ENCODE assay signal across 15 mouse cellular contexts in the genomic region with DNA sequence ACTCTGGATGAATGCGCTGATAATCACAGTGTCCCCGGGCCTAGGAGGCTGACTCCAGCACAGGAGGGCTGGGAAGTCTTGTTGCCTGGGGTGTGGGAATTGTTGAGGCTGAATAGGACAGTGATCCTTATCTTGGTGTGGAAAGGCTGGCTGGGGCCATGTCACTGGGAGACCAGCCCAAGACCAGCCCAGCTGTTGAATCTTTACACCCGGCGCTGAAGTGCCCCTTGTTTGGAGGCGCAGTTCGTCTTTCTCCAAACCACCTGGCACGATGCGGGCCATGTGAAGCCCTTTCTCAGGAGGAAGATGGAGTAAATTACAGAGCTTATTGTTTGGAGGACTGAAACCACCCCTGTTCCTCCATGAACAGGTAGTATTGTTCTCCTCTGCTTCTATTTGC. TPM values are rescaled to one million over a fixed set of nuclear protein-coding genes. Genes with fewer than 3 reads are reported as not detected.
DNase-seq lines count a peak whose midpoint lies in the region; ATAC-seq and TF ChIP-seq lines count a peak whose summit lies in the region.
"Had no signal": no experiment of that assay in that cellular context is flagged by ENCODE, and none has a peak within 500 bp of the region (broad histone marks: within the 10 kb centered on the region; RNA-seq: fewer than 3 reads in every experiment).

No protein-coding gene starts in this region.

- no peaks in the 10 kb centered on the region for H3K9me3 ChIP-seq in heart, embryonic 14.5 days (ENCODE audit: control insufficient read depth, low read length)
- H3K9me3 ChIP-seq in liver, postnatal 0 days (ENCODE audit: low read length), result no peaks in the 10 kb centered on the region
- H3K9me3 ChIP-seq in embryonic facial prominence, embryonic 13.5 days, result no peaks in the 10 kb centered on the region

- H3K27ac ChIP-seq in heart, embryonic 14.5 days (replicated peaks in 1 of 2; ENCODE audit: control insufficient read depth in 1 of 2, insufficient read depth in 1 of 2, low read depth in 2 of 2, low read length in 2 of 2), result peak overlapping the region; percentile 58 to 82
- 0 out of 2 replicates have a peak overlapping the region, but pooled peaks have one; percentile 4 for H3K27ac ChIP-seq in liver, postnatal 0 days (ENCODE audit: low read depth)
- peak overlapping the region; percentile 14; the same call in 1 of the 2 replicates for H3K27ac ChIP-seq in embryonic facial prominence, embryonic 13.5 days
- peak overlapping the region; percentile 28; the same call in 1 of the 2 replicates for H3K27ac ChIP-seq in small intestine, adult 2 months (ENCODE audit: insufficient read depth, low read depth, low read length)

- ATAC-seq in heart, embryonic 14.5 days (ENCODE audit: insufficient number of reproducible peaks, insufficient read depth, low FRiP score, low read depth), result no peak
- no peak for ATAC-seq in liver, postnatal 0 days
- ATAC-seq in embryonic facial prominence, embryonic 13.5 days (ENCODE audit: insufficient number of reproducible peaks, insufficient read depth, low FRiP score, low TSS enrichment, low read depth), result no peak
- no peak for ATAC-seq in activated CD4-positive, CD25-positive, alpha-beta regulatory T cell, adult 4 months
- ATAC-seq: CD4-positive, CD25-positive, alpha-beta regulatory T cell, adult 4 months; forebrain, postnatal 0 days; Patski had no signal

- H3K36me3 ChIP-seq in heart, embryonic 14.5 days (ENCODE audit: control insufficient read depth, insufficient read depth, low read length), result peaks cover 10% of the 10 kb centered on the region; the same call in 1 of the 2 replicates
- H3K36me3 ChIP-seq in liver, postnatal 0 days (replicated peaks; ENCODE audit: insufficient read depth, low read length), result no peaks in the 10 kb centered on the region
- H3K36me3 ChIP-seq in embryonic facial prominence, embryonic 13.5 days, result peaks cover 22% of the 10 kb centered on the region
- H3K36me3 ChIP-seq in small intestine, adult 2 months (ENCODE audit: control insufficient read depth, insufficient read depth, low read length), result peaks cover 12% of the 10 kb centered on the region

- peak overlapping the region; percentile 52 for H3K4me2 ChIP-seq in heart, embryonic 14.5 days (ENCODE audit: low read length)
- no peak overlapping the region for H3K4me2 ChIP-seq in liver, postnatal 0 days (ENCODE audit: low read depth, low read length)
- no peak overlapping the region for H3K4me2 ChIP-seq in embryonic facial prominence, embryonic 13.5 days

- TF ChIP-seq EP300 in liver, postnatal 0 days (IDR thresholded peaks at IDR 0.05; ENCODE audit: low read depth), result no peak

- WGBS in heart, embryonic 14.5 days, result 48% methylated on average over 8 of the region's 8 CpGs
- 55% methylated on average over 8 of the region's 8 CpGs for WGBS in liver, postnatal 0 days (ENCODE audit: insufficient replicate concordance)
- WGBS in embryonic facial prominence, embryonic 13.5 days, result 56% methylated on average over 8 of the region's 8 CpGs
- 41% methylated on average over 8 of the region's 8 CpGs for WGBS in small intestine, adult 2 months

- TF ChIP-seq POLR2A in small intestine, adult 2 months (IDR thresholded peaks at IDR 0.05; ENCODE audit: low read depth, low read length), result no peak

- H3K27me3 ChIP-seq in heart, embryonic 14.5 days (ENCODE audit: control insufficient read depth, insufficient read depth, low read length), result no peaks in the 10 kb centered on the region
- no peaks in the 10 kb centered on the region for H3K27me3 ChIP-seq in liver, postnatal 0 days (ENCODE audit: insufficient read depth, low read length)
- H3K27me3 ChIP-seq in embryonic facial prominence, embryonic 13.5 days, result no peaks in the 10 kb centered on the region
- H3K27me3 ChIP-seq in small intestine, adult 2 months (ENCODE audit: control insufficient read depth, insufficient read depth, low read length), result no peaks in the 10 kb centered on the region
- H3K27me3 ChIP-seq: Patski had no signal

- intact Hi-C loops in heart, postnatal 36 days (cut with DNase I), result no loop called here

- no peak overlapping the region for H3K4me3 ChIP-seq in heart, embryonic 14.5 days (ENCODE audit: control insufficient read depth in 1 of 2, insufficient read depth in 1 of 2, low read depth in 1 of 2, low read length in 2 of 2)
- no peak overlapping the region for H3K4me3 ChIP-seq in liver, postnatal 0 days (ENCODE audit: low read depth, low read length)
- H3K4me3 ChIP-seq in embryonic facial prominence, embryonic 13.5 days, result no peak overlapping the region
- no peak overlapping the region for H3K4me3 ChIP-seq in small intestine, adult 2 months (ENCODE audit: low read depth, low read length)

- no peak for TF ChIP-seq CTCF in liver, postnatal 0 days (IDR thresholded peaks at IDR 0.05; ENCODE audit: low read depth)
- no peak for TF ChIP-seq CTCF in small intestine, adult 2 months (IDR thresholded peaks at IDR 0.05; ENCODE audit: extremely low read depth, insufficient read length, insufficient replicate concordance, low read depth, low read length)

- H3K9ac ChIP-seq in heart, embryonic 14.5 days (ENCODE audit: low read length), result peak overlapping the region; percentile 66; the same call in 1 of the 2 replicates
- no peak overlapping the region for H3K9ac ChIP-seq in liver, postnatal 0 days (replicated peaks)
- H3K9ac ChIP-seq in embryonic facial prominence, embryonic 13.5 days, result no peak overlapping the region
- H3K9ac ChIP-seq: forebrain, postnatal 0 days had no signal

- H3K4me1 ChIP-seq in heart, embryonic 14.5 days (ENCODE audit: control insufficient read depth in 2 of 2, insufficient read depth in 2 of 2, low read length in 2 of 2), result peaks cover 33 to 68% of the 10 kb centered on the region in 2 experiments
- peaks cover 9% of the 10 kb centered on the region for H3K4me1 ChIP-seq in liver, postnatal 0 days (ENCODE audit: insufficient read depth)
- peaks cover 59% of the 10 kb centered on the region for H3K4me1 ChIP-seq in embryonic facial prominence, embryonic 13.5 days
- peaks cover 17% of the 10 kb centered on the region; the same call in 1 of the 2 replicates for H3K4me1 ChIP-seq in small intestine, adult 2 months (ENCODE audit: control insufficient read depth, insufficient read depth, insufficient read length, low read length)

- DNase-seq in heart, postnatal 36 days, result no peak
- no peak for DNase-seq in liver, postnatal 0 days
- no peak for DNase-seq in liver
- DNase-seq: adrenal gland, postnatal 10 days; cerebellum, adult 11 months; forebrain, postnatal 0 days; left cerebral cortex, postnatal 4 days; lung, postnatal 4 days; thymus, postnatal 14 days had no signal

RNA-seq across cellular contexts. Expression of gene Tcf7l2, which starts 15.1 kb away (rescaled TPM):
- 56.7 and 58.0 TPM in 2 replicates for polyA plus RNA-seq in heart, embryonic 14.5 days (2014; fragmentation: Nextera tagmentation; extraction: Ambion mirVana)
- total RNA-seq in heart, postnatal 36 days (2021), result 10 to 100 TPM; 11.9 to 17.9 TPM
- polyA plus RNA-seq in liver, postnatal 0 days (2015; fragmentation: Nextera tagmentation; extraction: Ambion mirVana), result 18.8 and 21.6 TPM in 2 replicates
- 142 and 157 TPM in 2 replicates for polyA plus RNA-seq in embryonic facial prominence, embryonic 13.5 days (2015; fragmentation: Nextera tagmentation; extraction: Ambion mirVana)
- 19.4 and 45.3 TPM in 2 replicates for polyA plus RNA-seq in small intestine, adult 2 months (2012; rRNA removed)
- 1 to 10 TPM; 1.6 TPM for polyA plus RNA-seq in activated CD4-positive, CD25-positive, alpha-beta regulatory T cell, adult 4 months (2017; shearing (Covaris generic))

Comparison
In these comparisons a context has a peak if more than half of its experiments do, and no peak if none do; other contexts are left out.
1. H3K27ac ChIP-seq: peak in every context shown above with its lines; median percentile 70 in heart, embryonic 14.5 days; 28 in small intestine, adult 2 months; 14 in embryonic facial prominence, embryonic 13.5 days; 4 in liver, postnatal 0 days.